Mouse (Mus musculus) urinary bladder, adult 2 months (tissue): ENCODE measurements around the gene Tmem206. TPM values are rescaled to one million over a fixed set of nuclear protein-coding genes. Genes with fewer than 3 reads are reported as not detected.
A peak's percentile ranks its signal among the peaks of the same experiment; 100 is the strongest.

Experiments used
- DNase-seq: peaks from one replicate; pipeline ENCODE4 v3.0.0; 2022; ENCODE audit warnings: low spot score
- polyA plus RNA-seq: library from polyadenylated mRNA; depleted of rRNA; stranded (reverse); fragments of >200 nt; gene quantifications from 2 replicates; pipeline ENCODE4 v1.2.3, GENCODE M21; 2012

The Tmem206 gene
- polyA plus RNA-seq, 1 experiment, result 7.5 TPM

DNA sequence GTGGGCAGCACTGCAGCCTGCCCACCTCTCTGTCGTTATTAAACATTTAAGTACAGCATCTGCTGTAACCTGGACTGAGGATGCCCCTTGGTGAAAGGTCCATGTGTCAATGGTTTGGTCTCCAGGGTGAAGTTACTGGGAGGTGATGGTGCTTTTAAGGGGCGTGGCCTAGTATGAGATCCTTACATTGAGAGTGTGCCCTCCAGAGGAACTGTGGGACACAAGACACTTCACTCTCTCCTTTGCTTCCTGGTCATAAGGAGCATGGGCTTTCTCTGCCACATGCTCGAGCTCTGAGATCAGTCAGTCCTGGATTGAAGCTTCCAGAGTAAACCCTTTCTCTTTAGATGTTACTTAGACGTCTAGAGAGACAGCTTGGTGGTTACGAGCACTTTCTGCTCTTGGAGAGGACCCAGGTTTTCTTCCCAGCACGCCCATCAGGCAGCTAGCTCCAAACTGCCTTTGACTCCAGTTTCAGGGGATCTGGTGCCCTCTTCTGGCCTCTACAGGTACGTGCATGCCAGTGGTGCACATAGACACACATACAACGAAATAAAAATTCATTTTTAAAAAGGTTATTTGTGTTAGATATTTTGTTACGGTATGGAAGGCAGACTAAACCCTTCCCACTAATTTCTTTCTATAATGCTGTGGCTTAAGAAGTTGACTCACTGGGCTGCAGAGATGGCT, 17.8 kb upstream of the Tmem206 start:
- DNase-seq, result no peak

DNA sequence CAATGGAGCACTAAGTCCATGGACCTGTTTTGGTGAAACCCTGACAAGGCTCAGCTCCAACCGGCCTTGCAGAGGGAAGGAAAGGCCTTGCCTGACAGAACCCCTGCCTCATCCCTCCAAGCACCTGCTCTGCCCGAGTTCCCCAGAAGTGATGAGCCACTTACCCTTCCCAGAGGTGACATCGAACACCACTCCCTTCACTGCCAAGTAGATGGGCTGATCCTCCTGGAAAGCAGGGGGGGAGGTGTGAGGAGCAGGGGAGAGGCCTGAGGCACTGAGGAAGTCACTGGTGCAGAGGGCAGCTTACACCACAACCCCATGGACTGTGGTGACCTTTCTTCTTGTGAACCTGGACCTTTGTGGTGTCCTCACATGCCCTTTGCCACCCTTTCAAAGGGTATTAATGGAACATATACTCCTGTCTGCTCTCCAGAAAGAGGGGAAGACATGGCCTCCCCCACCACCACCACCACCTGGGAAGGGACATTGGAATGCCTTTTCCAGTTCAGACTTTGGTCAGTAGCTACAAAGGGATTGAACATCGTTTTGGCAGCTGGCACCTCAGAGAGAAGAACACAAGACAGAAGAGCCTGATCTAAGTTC, 14.3 kb upstream of the Tmem206 start:
- no peak for DNase-seq

DNA sequence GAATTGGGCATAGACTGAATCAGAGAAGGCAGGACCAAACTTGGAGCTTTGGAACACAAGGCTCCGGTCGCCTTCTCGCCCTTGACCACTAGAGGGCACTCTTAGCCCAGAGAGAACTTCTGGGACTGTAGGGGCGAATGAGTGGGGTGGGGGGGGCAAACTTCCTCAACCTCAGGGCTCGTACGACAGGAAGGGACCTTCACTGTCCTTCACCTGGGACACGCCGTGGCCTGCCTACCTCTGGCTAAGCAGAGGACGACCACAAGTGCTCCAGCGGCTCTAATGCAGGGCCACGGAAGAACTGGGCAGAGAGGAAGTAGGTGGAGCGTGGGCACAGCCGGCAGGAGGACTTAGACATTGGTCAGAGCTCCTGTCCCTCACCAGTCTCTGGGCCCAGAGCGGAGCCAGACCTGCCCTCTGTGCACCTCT, 13.2 kb upstream of the Tmem206 start:
- peak; percentile 68 for DNase-seq

DNA sequence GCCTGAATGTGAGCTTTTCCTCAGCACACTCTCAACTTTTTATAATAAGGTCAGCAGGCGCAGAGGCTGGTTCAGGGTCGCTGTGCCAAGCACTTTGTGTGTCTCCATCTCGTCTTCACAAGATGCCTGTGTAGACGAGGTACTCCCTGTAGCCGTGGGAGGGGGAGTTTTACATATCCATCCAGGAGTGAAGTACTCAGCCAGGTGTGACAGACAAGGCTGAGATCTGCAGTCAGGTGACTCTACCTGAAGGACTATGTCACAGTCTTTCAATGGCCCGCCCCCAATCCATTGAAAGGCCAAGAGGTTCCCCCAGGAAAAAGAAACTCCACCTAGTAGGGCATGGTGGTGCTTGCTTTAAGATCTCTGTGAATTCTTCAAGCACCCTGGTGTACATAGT, 12.6 kb upstream of the Tmem206 start:
- DNase-seq, result no peak

DNA sequence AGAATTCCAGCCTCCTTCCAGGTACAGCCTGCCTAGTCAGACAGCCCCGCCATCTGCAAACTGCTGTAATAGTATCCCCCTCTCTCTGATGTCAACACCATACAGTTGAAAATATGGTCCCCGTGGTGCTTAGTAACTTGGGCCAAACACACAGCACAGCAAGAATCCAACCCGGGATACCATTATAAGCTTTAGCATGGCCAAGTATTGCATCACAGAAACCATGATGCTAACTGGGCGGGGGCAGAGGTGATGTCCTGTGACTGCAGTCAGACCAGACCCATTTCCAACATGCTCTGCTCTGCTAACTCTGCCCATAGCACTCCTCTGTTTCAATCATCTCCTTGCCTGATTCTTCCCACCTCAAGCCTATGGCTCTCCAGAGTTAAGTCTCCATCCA, 11.8 kb upstream of the Tmem206 start:
- DNase-seq, result no peak

DNA sequence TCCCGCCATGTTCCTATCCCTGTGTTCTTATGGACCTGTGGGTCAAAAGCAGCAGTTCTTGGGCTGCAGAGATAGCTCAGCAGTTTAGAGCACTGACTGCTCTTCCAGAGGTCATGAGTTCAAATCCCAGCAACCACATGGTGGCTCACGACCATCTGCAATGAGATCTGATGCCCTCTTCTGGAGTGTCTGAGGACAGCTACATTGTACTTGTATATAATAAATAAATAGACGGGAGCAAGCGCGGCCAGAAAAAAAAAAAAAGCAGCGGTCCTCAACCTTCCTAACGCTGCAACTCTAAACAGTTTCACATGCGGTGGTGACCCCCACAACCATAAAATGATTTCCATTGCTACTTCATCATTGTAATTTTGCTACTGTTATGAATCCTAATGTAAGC, 8.9 kb upstream of the Tmem206 start:
- no peak for DNase-seq

DNA sequence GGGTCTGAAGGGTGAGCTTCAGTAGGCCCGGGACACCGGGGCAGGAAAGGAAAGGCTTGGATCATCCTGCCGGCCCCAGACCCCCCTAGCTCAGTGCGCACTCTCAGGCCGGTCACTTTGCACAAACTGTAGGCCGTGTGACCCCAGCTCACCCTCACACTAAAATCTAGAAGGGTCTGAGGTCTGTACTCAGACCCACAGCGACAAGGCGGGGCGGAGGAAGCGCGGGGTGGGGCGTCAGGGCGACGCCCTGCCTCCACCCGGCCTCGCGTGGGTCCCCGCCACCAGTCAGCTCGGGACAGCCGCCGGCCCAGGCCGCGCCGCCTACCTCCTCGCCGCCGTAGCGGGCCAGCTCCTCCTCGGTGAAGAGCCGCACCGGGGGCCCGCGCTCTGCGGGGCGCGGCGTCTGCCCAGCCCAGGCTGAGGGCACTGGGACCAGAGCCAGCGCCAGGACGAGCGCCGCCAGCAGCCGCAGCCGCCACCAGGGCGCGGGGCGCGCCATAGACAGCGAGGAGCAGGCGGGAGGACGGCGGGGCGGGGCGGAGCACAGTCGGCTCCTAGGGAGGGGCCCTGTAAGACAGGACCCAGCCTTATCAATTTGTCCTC, 8.0 kb upstream of the Tmem206 start, which contains the start of gene Nenf:
Nenf (minus strand) TSS at position 604 of the 606 bp plus-strand sequence.
- DNase-seq, result peak; percentile 77

DNA sequence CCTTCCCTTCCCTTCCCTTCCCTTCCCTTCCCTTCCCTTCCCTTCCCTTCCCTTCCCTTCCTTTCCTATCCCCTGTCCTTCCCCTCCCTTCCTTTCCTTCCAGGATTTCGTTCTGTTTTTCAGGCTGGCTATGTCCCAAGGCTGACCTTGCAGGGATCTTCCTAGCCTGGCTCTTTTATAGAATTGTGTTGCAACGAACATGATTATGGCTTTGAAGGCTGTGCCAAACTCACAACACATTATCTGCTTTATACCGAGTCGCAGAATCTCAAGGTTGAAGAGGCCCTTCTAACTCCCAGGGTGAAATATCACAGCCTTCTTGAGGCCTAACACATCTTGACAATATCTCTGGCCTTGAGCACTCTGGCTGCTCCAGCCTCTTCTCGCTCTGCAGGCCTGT, 7.0 kb upstream of the Tmem206 start:
- no peak for DNase-seq

DNA sequence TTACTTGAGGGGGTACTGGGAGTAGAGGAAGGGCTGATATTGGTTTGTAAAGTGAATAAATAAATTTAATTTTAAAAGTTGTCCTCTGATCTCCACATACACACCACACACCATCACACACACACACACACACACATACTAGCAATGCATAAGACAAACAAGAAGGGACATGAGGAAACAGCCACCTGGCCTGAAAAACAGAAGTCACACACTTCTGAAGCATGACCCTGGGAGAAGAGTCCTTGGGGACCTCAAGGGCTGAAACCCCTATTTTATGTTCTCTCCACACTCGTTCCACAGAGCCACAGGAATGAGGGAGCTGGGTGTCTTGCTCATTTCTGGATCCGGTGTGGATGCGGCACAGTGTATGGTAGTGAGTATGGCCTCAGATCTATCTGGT, 2.3 kb upstream of the Tmem206 start:
- no peak for DNase-seq

DNA sequence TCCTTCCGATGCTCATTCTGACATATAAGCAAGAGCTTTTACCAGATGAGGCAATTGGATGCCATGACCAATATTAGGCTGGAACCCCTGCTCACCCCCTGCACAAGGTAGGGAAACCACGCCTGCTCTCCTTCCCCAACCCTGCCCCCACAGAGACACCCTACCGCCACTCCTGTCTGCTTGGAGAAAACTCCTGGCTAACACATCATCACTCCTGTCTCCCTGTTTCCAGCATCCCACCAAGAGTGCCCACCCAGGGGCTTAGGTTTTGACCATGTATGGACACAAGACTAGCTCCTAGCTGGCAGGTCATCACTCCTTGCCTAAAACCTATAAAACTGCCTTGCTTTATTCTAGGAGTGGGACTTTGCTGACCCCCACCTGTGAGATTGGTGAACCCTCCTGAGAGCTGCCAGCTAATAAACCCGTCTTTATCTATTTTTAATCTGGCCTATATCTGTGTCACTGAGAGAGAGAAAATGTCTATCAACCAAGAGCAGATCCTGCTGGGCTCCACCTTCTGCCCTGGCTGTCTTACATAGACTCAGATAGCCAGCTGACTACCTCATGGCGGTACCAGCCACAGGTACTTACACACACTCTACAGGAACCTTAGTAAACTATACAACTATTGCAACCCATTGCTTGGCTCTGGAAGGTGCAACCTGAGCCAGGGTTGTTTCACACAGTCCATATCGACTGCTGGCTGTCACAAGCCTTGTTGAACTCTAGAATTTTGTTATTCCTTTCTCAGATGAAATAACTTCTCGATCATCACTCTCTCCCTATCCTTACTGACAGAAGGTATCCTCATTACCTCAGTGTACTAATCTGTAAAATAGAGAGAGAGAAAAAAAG, 750 bp upstream of the Tmem206 start:
- no peak for DNase-seq

DNA sequence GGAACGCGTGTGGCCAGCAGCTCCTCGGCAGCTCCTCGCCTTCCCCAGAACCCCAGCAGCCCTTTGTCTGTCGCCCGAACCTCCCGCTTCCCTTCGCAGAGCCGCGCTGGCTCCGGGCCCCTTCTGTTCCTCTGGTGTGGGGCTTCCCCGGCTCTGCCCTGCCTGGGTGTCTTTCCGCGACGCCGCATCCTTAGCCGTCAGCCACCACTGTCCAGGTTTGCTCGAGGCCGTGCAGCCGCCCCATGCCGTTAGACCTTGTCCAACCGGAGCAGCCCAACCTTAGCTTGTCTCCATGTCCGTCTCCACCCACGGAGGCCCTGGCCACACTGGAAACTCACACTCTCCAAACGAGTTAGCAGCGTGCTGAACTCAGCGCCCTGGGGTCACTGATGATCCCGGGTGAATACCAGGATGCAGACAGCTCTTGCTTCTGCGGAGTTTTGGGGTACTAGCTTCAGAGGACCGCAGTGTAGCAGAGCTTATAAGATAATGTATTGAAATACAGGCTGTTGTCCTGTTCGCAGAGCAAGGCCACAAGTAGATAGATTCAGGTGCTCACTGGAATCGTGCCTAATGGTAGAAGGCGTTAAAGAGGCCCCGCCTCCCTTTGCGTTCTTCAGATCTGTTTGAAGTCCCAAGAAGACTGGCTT, 646 bp downstream of the Tmem206 start:
- DNase-seq, result no peak

DNA sequence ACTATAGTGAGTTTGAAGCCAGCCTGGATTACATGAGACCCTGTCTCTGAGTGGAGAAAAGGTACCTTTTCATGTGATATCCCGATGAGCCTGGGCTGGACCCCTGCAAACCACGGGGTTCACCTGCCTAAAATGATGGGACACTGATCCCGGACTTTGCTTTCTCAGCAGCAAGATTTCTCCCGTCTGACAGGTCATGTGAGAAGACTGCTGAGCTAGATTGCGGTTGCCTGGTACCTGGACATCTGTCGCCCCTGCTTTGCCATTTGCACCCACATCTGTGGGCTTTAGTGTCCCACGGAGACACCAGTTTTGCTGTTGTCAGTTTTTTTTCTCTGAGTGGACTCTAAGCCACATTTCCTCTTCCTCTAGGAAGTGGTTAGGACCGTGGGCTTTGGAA, 1.5 kb downstream of the Tmem206 start:
- DNase-seq, result no peak

DNA sequence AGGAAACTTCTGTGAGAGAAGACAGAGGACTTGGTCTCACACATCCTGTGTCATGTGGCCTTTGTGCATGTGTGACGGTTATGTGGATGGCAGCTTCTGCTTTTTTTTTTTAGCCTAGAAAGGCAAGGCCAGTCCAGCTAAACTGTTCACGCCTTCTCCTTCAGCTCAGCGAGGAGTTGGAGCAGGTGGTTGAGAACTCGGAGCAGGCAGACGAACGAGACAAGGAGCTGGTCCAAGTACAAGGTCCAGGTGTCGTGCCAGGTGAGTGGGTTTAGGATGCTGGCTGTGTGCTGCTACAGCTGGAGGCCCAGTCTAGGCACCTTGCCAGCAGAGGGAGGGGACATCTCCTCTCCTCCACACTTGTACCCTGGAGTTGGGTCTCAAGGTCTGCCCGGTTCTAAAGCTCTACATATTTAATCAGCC, 2.3 kb downstream of the Tmem206 start:
- no peak for DNase-seq

DNA sequence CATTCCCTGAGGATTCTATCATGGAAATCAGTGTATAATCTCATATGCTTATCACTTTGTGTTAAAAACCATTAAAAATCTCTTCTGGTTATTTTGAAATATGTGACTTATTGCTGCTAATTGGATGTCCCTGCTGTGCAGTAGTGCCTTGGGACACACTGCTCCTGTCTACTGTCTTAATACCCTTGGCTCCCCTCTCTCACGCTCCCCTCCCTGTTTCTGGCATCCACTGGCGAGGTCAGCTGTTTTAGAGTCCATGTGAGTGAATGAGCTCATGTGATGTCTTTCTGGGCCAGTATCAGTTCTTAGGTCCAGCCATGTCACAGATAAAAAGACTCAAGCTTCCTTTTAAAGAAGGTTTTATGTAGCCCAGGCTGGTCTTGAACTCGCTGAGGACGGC, 4.6 kb downstream of the Tmem206 start:
- DNase-seq, result no peak

DNA sequence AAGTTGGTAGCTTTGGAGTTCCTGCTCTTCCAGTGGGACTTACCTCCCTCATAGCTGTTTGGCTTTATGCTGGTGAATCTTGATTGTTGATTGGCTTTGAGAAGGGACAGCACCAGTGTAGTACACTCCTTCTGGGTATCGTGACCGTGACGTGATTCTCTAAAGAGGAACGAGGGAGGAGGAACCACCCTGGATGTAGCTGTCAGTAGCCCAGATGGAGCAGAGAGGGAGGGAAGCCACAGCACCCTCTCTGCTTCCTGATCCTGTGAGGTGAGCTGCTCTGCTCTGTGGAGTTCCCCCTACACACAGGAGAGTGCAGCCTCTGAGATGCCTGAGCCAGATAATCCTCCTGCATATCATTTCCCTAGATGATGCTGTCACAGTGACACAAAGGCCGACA, 8.8 kb downstream of the Tmem206 start:
- DNase-seq, result no peak

DNA sequence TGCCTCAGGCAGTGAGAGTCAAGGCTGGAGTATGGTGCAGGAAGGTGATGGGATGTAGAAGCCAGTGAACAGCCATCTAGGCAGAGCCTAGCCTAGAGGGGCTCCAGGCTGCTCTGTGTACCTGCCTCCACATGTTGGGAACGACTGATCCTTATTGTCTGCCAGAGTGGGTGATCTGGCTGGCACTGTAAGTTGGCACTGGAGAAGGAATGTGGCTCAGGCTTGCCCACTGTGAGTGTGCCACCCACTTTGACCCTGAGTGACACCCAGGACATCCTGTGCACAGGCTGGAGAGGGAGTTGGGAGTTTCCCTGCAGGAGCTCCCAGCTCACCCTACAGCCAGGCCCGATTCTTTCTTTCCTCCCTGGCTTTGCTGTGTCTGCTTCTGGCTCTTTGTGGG, 14.2 kb downstream of the Tmem206 start:
- no peak for DNase-seq

DNA sequence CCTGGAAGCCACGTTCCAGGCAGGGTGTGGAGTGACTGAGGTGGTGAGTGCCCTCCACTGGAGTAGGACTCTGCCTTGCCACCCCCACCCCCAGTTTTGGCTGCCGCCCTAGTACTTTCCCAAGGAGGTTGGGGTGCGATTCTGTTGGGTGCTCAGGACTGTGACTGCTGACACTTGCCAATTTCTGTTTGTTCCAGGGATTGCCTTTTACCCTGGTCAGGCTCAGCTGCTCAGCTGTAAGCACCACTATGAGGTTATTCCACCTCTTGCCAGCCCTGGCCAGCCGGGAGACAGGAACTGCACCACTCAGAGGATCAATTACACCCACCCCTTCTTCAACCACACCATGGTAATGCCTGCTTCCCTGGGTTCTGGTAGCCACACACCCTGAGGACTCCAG, 14.8 kb downstream of the Tmem206 start:
- DNase-seq, result no peak

DNA sequence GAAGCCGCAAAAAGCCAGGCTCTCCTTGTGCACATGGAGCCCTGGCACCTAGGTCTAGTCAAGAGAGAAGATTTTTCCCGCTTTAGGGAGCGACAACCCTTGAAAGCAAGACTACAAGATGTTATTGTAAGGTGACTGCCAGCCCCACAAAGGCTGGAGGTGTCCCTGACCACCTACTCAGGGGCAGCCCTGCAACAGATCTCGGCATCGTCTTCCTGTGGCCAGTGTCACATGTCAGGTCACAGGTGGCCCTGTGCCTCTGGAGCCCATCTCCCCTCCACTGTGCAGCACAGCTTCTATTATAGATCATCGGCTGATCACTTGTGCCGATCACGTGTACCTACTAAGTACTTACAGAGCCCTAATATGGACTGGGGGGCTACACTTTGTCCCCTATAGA, 21.9 kb downstream of the Tmem206 start:
- no peak for DNase-seq

DNA sequence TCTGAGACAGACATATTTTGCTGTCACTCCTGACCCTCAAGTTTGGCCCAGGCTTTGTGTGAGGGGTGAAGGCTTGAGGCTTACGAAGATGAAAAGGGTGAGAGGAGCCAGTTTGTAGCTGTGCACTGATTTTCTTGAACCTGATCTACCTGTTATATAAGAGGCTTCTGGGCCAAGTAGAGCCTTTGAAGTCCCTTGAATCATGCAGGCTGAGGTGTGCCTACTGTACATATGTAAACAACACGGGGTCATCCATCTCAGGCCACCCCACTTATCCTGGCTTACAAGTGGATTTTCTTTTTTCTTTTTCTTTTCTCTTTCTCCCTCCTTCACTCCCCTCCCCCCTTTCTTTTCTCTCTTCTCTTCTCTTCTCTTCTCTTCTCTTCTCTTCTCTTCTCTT, 22.9 kb downstream of the Tmem206 start:
- DNase-seq, result no peak

DNA sequence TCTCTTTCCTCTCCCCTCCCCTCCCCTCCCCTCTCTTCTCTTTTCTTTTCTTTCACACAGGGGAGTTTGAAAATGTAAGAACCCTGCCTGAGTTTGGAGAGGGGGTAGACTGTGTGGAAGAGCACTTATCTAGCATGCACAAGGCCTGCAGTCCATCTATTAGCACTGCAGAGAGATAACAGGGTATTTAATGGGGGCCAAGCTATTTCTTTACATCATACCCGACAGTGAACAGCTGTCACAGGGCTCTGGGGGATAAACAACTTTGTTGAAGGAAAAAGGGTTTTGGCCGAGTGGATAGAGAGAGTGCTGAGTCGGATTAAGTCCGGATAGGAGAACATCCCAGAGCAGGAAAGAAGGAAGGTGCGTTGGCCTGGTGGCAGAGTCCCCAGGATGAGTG, 23.3 kb downstream of the Tmem206 start:
- no peak for DNase-seq

DNA sequence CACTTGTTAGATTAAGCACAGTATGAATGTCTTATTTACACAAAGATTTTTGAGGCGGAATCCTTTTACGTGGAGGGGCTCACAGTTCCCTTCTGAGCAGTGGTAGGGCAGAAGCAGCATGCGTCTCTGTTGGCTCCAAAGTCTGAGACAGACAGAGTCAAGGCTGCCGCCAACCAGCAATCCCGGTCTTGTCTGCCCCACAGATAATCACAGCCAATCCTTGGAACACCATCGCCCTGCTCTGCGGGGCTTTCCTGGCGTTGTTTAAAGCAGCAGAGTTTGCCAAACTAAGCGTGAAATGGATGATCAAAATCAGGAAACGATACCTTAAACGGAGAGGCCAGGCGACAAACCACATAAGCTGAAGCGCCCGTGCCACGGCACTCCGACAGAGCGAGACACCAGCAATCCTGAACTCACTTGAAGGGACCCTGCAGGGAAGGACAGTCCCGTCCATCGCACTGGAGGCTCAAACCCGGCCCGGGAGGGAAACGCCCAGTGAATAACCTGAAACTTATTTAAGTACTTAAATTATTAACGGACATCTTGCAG, 23.9 kb downstream of the Tmem206 start:
- no peak for DNase-seq

DNA sequence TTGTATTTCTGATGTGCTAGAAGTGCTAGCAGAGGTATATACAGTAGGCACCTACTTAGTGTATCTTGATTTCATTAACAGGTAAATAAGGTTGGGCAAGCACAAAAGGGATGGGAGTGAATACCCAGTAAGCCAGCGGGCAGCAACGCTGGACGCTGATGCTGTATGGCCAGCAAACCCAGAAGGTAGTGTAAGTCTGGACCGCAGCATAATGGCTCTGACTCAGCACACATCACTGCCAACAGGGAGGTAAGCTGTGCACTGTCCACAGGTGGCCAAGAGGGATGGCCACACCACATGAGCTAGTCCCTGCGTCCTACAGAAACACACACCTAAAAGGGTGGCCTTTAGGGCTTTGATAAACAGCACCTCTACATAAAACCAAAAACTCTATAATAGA, 24.6 kb downstream of the Tmem206 start:
- no peak for DNase-seq
